In genomic region chr3:64996451-64996850, GRCm38 (mm10) we compare ENCODE assay signal across 24 mouse cellular contexts.
DNase-seq lines count a peak whose midpoint lies in the region; ATAC-seq and TF ChIP-seq lines count a peak whose summit lies in the region.
"Had no signal": no experiment of that assay in that cellular context is flagged by ENCODE, and none has a peak within 500 bp of the region (broad histone marks: within the 10 kb centered on the region; RNA-seq: fewer than 3 reads in every experiment).

No protein-coding gene starts in this region.

- H3K27me3 ChIP-seq in liver, adult 2 months (ENCODE audit: control insufficient read depth, insufficient read depth, low read length) = no peaks in the 10 kb centered on the region
- H3K27me3 ChIP-seq in liver, postnatal 0 days (ENCODE audit: insufficient read depth, low read length) = no peaks in the 10 kb centered on the region
- no peaks in the 10 kb centered on the region for H3K27me3 ChIP-seq in embryonic facial prominence, embryonic 10.5 days (replicated peaks; ENCODE audit: low read depth, poor library complexity, severe bottlenecking)
- H3K27me3 ChIP-seq in midbrain, embryonic 13.5 days = no peaks in the 10 kb centered on the region
- H3K27me3 ChIP-seq: CH12.LX; embryonic facial prominence, embryonic 15.5 days; hindbrain, embryonic 12.5 days had no signal

- H3K36me3 ChIP-seq in liver, adult 2 months (ENCODE audit: control insufficient read depth, insufficient read depth, low read length) = no peaks in the 10 kb centered on the region
- no peaks in the 10 kb centered on the region for H3K36me3 ChIP-seq in liver, postnatal 0 days (replicated peaks; ENCODE audit: insufficient read depth, low read length)
- H3K36me3 ChIP-seq in embryonic facial prominence, embryonic 10.5 days (replicated peaks) = no peaks in the 10 kb centered on the region
- H3K36me3 ChIP-seq in midbrain, embryonic 13.5 days = no peaks in the 10 kb centered on the region
- H3K36me3 ChIP-seq: embryonic facial prominence, embryonic 15.5 days; forebrain, embryonic 10.5 days; heart, embryonic 10.5 days; hindbrain, embryonic 12.5 days had no signal

- H3K9me3 ChIP-seq in liver, postnatal 0 days (ENCODE audit: low read length) = no peaks in the 10 kb centered on the region
- no peaks in the 10 kb centered on the region for H3K9me3 ChIP-seq in embryonic facial prominence, embryonic 10.5 days
- no peaks in the 10 kb centered on the region for H3K9me3 ChIP-seq in midbrain, embryonic 13.5 days
- H3K9me3 ChIP-seq: embryonic facial prominence, embryonic 15.5 days; forebrain, embryonic 10.5 days; heart, embryonic 10.5 days; hindbrain, embryonic 12.5 days had no signal

- H3K79me2 ChIP-seq in liver, adult 2 months (ENCODE audit: control insufficient read depth, insufficient read depth, low read length) = no peaks in the 10 kb centered on the region

- TF ChIP-seq CTCF in liver, adult 2 months (IDR thresholded peaks at IDR 0.05; ENCODE audit: low read depth, low read length) = no peak
- no peak for TF ChIP-seq CTCF in liver, postnatal 0 days (IDR thresholded peaks at IDR 0.05; ENCODE audit: low read depth)

- no peak for ATAC-seq in liver, postnatal 0 days
- no peak for ATAC-seq in midbrain, embryonic 13.5 days
- ATAC-seq: forebrain, embryonic 14.5 days; hindbrain, embryonic 16.5 days; inflammation-experienced regulatory T-cells, adult 6 months had no signal

- H3K9ac ChIP-seq in liver, adult 2 months (ENCODE audit: low read depth, low read length) = no peak overlapping the region
- no peak overlapping the region for H3K9ac ChIP-seq in liver, postnatal 0 days (replicated peaks)
- H3K9ac ChIP-seq in midbrain, embryonic 13.5 days (replicated peaks) = no peak overlapping the region
- H3K9ac ChIP-seq: embryonic facial prominence, embryonic 15.5 days; hindbrain, embryonic 12.5 days had no signal

- TF ChIP-seq POLR2A in liver, adult 2 months (IDR thresholded peaks at IDR 0.05; ENCODE audit: extremely low read depth, insufficient read depth, low read length) = no peak

- no peak overlapping the region for H3K4me3 ChIP-seq in liver, adult 2 months (ENCODE audit: insufficient read depth, low read depth, low read length)
- no peak overlapping the region for H3K4me3 ChIP-seq in liver, postnatal 0 days (ENCODE audit: low read depth, low read length)
- no peak overlapping the region for H3K4me3 ChIP-seq in embryonic facial prominence, embryonic 10.5 days
- no peak overlapping the region for H3K4me3 ChIP-seq in midbrain, embryonic 13.5 days (replicated peaks)
- H3K4me3 ChIP-seq: embryonic facial prominence, embryonic 15.5 days; erythroblast, embryonic 14.5 days; forebrain, embryonic 10.5 days; heart, embryonic 10.5 days; hindbrain, embryonic 12.5 days had no signal

- DNase-seq in liver, adult 2 months (ENCODE audit: extremely low read depth, low read depth, low spot score) = peak; percentile 1
- no peak for DNase-seq in liver, postnatal 0 days
- peak; percentile 34 for DNase-seq in Muller cell, postnatal 12 days (ENCODE audit: inconsistent ontology term)
- peak; percentile 19 for DNase-seq in embryonic facial prominence, embryonic 10.5 days (ENCODE audit: low spot score)
- peak; percentile 62 for DNase-seq in mesoderm, embryonic 11.5 days (ENCODE audit: low read depth, low spot score)
- DNase-seq in cerebellum, postnatal 10 days = no peak
- DNase-seq: adrenal gland, adult 8-10 months; cerebellum, adult 11 months; cerebellum, adult 9-10 months; cerebellum, postnatal 36 days; gastrocnemius, postnatal 10 days; heart, adult 18-20 months; heart, postnatal 10 days; heart, postnatal 4 days had no signal

- 72% methylated on average over 4 of the region's 4 CpGs for WGBS in liver, adult 2 months
- 43% methylated on average over 4 of the region's 4 CpGs for WGBS in liver, postnatal 0 days (ENCODE audit: insufficient replicate concordance)
- WGBS in embryonic facial prominence, embryonic 10.5 days = 53% methylated on average over 4 of the region's 4 CpGs
- WGBS in midbrain, embryonic 13.5 days = 80% methylated on average over 4 of the region's 4 CpGs

- no peaks in the 10 kb centered on the region for H3K4me1 ChIP-seq in liver, adult 2 months (ENCODE audit: control insufficient read depth, insufficient read depth, low read length)
- no peaks in the 10 kb centered on the region for H3K4me1 ChIP-seq in liver, postnatal 0 days (ENCODE audit: insufficient read depth)
- peaks cover 14% of the 10 kb centered on the region for H3K4me1 ChIP-seq in embryonic facial prominence, embryonic 10.5 days
- H3K4me1 ChIP-seq in midbrain, embryonic 13.5 days (replicated peaks) = no peaks in the 10 kb centered on the region
- H3K4me1 ChIP-seq: embryonic facial prominence, embryonic 15.5 days; forebrain, embryonic 10.5 days; heart, embryonic 10.5 days; hindbrain, embryonic 12.5 days had no signal

- no peak for TF ChIP-seq EP300 in liver, postnatal 0 days (IDR thresholded peaks at IDR 0.05; ENCODE audit: low read depth)

- H3K27ac ChIP-seq in liver, adult 2 months (replicated peaks; ENCODE audit: insufficient read depth, low read depth, low read length) = no peak overlapping the region
- no peak overlapping the region for H3K27ac ChIP-seq in liver, postnatal 0 days (ENCODE audit: low read depth)
- no peak overlapping the region for H3K27ac ChIP-seq in embryonic facial prominence, embryonic 10.5 days (replicated peaks)
- no peak overlapping the region for H3K27ac ChIP-seq in midbrain, embryonic 13.5 days
- H3K27ac ChIP-seq: embryonic facial prominence, embryonic 15.5 days; forebrain, embryonic 10.5 days; heart, embryonic 10.5 days; hindbrain, embryonic 12.5 days had no signal

- H3K4me2 ChIP-seq in liver, postnatal 0 days (ENCODE audit: low read depth, low read length) = no peak overlapping the region
- no peak overlapping the region for H3K4me2 ChIP-seq in midbrain, embryonic 13.5 days (replicated peaks)
- H3K4me2 ChIP-seq: embryonic facial prominence, embryonic 15.5 days; hindbrain, embryonic 12.5 days had no signal

Comparison
In these comparisons a context has a peak if more than half of its experiments do, and no peak if none do; other contexts are left out.
1. DNase-seq: peak in liver, adult 2 months (single experiment), Muller cell, postnatal 12 days (single experiment), embryonic facial prominence, embryonic 10.5 days (single experiment) and mesoderm, embryonic 11.5 days (single experiment); none in liver, postnatal 0 days (single experiment) and cerebellum, postnatal 10 days (0 of 2).